Mouse (Mus musculus) liver, postnatal 0 days (tissue): Measurements from ENCODE around the gene Ccdc103. TPM values are rescaled to one million over a fixed set of nuclear protein-coding genes. Genes with fewer than 3 reads are reported as not detected.

Source experiments
- ATAC-seq: fragments of 200-750 bp; cut with Nextera tagmentation; 2 replicates; pipeline ENCODE4 v1.8.0; 2017; ENCODE audit warnings: mild to moderate bottlenecking, moderate library complexity
- DNase-seq: peaks from one replicate; pipeline ENCODE4 v3.0.0-alpha.2; 2016
- H3K27ac ChIP-seq: fragments of 300-500 bp; sonication (generic); 2 replicates; pipeline ENCODE4 v1.5.1; 2014; ENCODE audit warnings: antibody characterized with exemption, moderate library complexity, mild to moderate bottlenecking, low read depth
- H3K27me3 ChIP-seq: fragments of 300-500 bp; sonication (generic); 2 replicates; pipeline ENCODE4 v1.6.1; 2014; ENCODE audit warnings: low read length, control low read depth, mixed read lengths; ENCODE audit not compliant: insufficient read depth
- H3K36me3 ChIP-seq: fragments of 300-500 bp; sonication (generic); replicated peaks from 2 replicates; pipeline ENCODE4 v1.6.1; 2014; ENCODE audit warnings: mild to moderate bottlenecking, control low read depth, low read length, moderate library complexity, mixed read lengths; ENCODE audit not compliant: insufficient read depth
- H3K4me1 ChIP-seq: fragments of 300-500 bp; sonication (generic); 2 replicates; pipeline ENCODE4 v1.6.1; 2014; ENCODE audit warnings: antibody characterized with exemption, mild to moderate bottlenecking, control low read depth; ENCODE audit not compliant: insufficient read depth
- H3K4me2 ChIP-seq: fragments of 300-500 bp; sonication (generic); 2 replicates; pipeline ENCODE4 v1.6.1; 2014; ENCODE audit warnings: low read depth, mild to moderate bottlenecking, low read length, moderate library complexity, mixed read lengths
- H3K4me3 ChIP-seq: fragments of 300-500 bp; sonication (generic); 2 replicates; pipeline ENCODE4 v1.5.1; 2014; ENCODE audit warnings: low read depth, low read length
- H3K9ac ChIP-seq: fragments of 300-500 bp; sonication (generic); replicated peaks from 2 replicates; pipeline ENCODE4 v1.6.1; 2014; ENCODE audit warnings: mild to moderate bottlenecking, moderate library complexity
- H3K9me3 ChIP-seq: fragments of 300-500 bp; sonication (generic); 2 replicates; pipeline ENCODE4 v1.6.1; 2016; ENCODE audit warnings: mild to moderate bottlenecking, control low read depth, low read length, mixed read lengths
- CTCF ChIP-seq: sonication (generic); IDR thresholded peaks from 2 replicates; pipeline ENCODE4 v1.5.1; 2016; ENCODE audit warnings: antibody characterized with exemption, low read depth
- EP300 ChIP-seq: IDR thresholded peaks from 2 replicates; pipeline ENCODE4 v1.6.1; 2016; ENCODE audit warnings: antibody characterized with exemption, low read depth, mild to moderate bottlenecking
- WGBS: fragments of 180-500 bp; shearing (Covaris S2); extraction: QIAGEN DNeasy Blood & Tissue Kit; methylation state at CpG from one replicate; pipeline ENCODE4 v1.1.7; 2014; ENCODE audit not compliant: insufficient replicate concordance; 5-methylcytosine and 5-hydroxymethylcytosine counted together
- polyA plus RNA-seq: library from polyadenylated mRNA; unstranded; fragments of >200 nt; fragmentation: Nextera tagmentation; extraction: Ambion mirVana; gene quantifications from 2 replicates; pipeline ENCODE4 v1.2.1, GENCODE M21; 2015

The Ccdc103 gene
- polyA plus RNA-seq, 1 experiment from 2014 or later: 0.51 TPM

DNA sequence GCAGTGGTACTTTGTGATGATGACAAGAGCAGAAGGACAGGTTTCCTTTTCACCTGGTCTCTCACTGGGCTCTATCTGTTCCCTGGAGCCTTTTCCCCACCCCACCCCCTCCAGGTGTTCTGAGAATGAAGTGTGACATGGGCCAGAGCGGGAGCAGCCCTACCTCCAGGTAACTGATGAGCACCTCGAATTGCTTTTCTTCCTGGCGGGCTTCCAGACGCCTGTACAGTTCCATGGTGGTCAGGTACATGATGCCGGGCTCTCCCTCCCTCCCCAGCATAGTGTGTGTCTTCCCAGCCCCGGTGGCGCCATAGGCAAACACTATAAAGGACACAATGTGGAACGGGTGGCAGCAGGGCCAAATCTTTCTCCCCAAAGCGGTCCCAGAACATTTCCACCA, 34.4 kb downstream of the Ccdc103 start:
- H3K27me3 ChIP-seq: no peaks in the 10 kb centered on the region
- DNase-seq (no peak), ATAC-seq (no peak)
- no peak overlapping the region for H3K9ac ChIP-seq
- H3K27ac ChIP-seq: no peak overlapping the region
- H3K36me3 ChIP-seq: peaks cover 66% of the 10 kb centered on the region
- H3K4me3 ChIP-seq: no peak overlapping the region
- TF ChIP-seq EP300 (no peak), CTCF (no peak)
- H3K9me3 ChIP-seq: no peaks in the 10 kb centered on the region
- H3K4me1 ChIP-seq: no peaks in the 10 kb centered on the region
- WGBS: 94% methylated on average over 8 of the region's 9 CpGs
- H3K4me2 ChIP-seq: no peak overlapping the region

DNA sequence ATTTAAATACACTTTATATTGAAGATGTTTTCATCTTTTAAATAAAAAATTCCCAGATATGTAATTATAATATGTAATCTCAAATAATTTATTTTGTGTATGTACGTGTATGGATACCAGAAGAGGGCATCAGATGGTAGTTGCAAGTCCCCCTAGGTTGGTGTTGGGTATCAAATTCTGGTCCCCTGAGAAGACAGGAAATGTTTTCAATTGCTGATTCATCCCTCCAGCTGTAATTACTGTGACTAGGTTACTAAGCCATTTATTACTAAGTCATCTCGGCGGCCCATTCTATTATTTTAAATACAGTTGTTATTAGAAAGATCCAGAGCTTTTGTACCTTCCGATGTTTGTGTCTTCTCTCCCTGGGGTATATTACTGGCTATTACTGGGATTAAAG, 37.1 kb downstream of the Ccdc103 start:
- Histone ChIP-seq H3K9me3 (no peaks in the 10 kb centered on the region), H3K9ac (no peak overlapping the region), H3K4me3 (no peak overlapping the region), H3K36me3 (peaks cover 52% of the 10 kb centered on the region), H3K4me1 (peaks cover 9% of the 10 kb centered on the region; the same call in 1 of the 2 replicates), H3K27me3 (no peaks in the 10 kb centered on the region), H3K4me2 (no peak overlapping the region), H3K27ac (no peak overlapping the region)
- DNase-seq (no peak), ATAC-seq (no peak)
- TF ChIP-seq CTCF (no peak), EP300 (no peak)
- 84% methylated on average over 4 of the region's 4 CpGs for WGBS

DNA sequence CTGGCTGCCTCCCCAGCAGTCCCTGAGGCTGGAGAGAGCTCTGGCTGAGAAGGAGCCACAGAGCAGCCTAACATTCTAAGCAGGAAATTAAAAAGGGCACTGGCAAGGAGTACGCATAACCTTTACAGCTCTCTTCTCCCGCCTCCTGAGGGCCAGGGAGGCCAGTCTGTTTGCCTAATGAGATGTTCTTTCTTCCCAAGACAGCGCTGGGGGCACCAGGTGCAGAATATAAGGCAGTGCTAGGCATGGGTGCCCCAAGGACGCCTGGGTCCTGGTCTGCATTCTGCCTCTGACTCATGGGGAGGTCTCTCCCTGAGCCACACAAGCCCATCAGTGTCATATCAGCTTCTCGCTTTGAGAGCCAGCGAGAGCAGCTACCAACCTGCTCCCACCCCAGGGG, 40.5 kb downstream of the Ccdc103 start:
- H3K4me3 ChIP-seq: no peak overlapping the region
- TF ChIP-seq CTCF: no peak
- TF ChIP-seq EP300: no peak
- no peak for ATAC-seq
- H3K4me2 ChIP-seq: no peak overlapping the region
- no peaks in the 10 kb centered on the region for H3K27me3 ChIP-seq
- H3K4me1 ChIP-seq: peaks cover 10% of the 10 kb centered on the region; the same call in 1 of the 2 replicates
- WGBS: 89% methylated on average over 6 of the region's 6 CpGs
- no peak overlapping the region for H3K9ac ChIP-seq
- no peak for DNase-seq
- no peak overlapping the region for H3K27ac ChIP-seq
- H3K9me3 ChIP-seq: no peaks in the 10 kb centered on the region
- H3K36me3 ChIP-seq: peaks cover 19% of the 10 kb centered on the region

DNA sequence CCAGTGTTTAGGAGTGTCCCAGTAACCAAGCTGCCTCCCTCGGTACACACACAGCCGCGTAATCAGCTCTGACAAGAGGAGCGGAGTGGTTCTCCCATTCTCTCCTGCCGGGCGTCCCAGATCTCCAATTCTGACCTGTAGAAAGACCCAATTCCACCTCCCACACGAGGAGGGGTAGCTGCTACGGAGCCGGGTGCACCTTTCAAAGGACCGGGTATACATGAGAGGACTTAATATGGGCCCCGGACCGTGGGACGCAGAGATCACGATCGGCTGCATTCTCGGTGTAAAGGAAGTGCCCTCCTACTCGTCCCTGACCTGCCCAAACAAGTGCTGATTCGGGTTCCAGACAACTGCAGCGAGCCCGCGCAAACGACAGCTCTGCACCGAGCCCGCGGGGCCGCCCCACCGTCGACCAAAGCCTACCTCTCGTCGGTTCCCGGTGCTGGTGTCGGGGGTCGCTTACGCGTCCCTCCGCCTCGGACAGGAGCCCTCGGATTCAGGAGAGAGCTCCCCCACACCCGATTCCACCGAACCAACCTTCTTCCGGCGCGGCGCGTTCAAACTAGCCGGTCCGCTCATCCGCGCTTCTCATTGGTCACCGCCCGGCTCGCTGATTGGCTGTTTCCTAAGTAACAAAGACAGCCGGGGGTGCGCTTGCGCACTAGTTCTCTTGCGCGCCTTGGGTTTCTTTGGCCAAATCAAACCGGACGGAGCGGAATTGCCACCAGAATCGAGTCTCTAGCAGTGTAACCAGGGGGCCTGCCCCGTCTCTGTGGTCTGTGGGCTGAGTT, 43.8 kb downstream of the Ccdc103 start, which contains the start of gene Kif18b:
Gene Kif18b, minus strand, starts transcription at position 568 of the 794 bp plus-strand sequence.
- Histone ChIP-seq H3K4me3 (peak within 1 kb of the TSS; percentile 68), H3K27ac (peak within 1 kb of the TSS; percentile 75), H3K9ac (peak within 1 kb of the TSS; percentile 76), H3K4me1 (peaks cover 10% of the 10 kb centered on the region; the same call in 1 of the 2 replicates), H3K27me3 (no peaks in the 10 kb centered on the region), H3K36me3 (peaks cover 11% of the 10 kb centered on the region; the same call in 1 of the 2 replicates), H3K4me2 (peak within 1 kb of the TSS; percentile 74), H3K9me3 (no peaks in the 10 kb centered on the region)
- DNase-seq: peak; percentile 96
- no peak for TF ChIP-seq CTCF
- TF ChIP-seq EP300: no peak
- peak; percentile 95 for ATAC-seq
- 1% methylated on average over 62 of the region's 62 CpGs for WGBS

DNA sequence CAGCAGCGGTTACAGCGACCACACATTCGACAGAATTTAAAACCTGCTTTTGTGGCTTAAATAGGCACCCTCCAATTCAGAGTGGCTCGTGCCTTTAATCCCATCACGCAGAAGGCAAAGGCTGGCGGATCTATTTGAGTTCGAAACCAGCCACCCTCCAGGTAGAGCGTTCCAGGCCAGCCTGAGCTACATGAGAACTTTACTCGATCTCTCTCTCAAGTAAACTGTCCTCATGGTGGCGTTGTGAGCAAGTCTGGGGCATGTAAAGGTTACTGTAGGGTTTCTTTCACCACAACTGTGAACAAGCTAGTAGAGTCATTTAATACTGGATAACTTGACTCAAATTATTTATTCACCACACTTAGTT, 44.3 kb downstream of the Ccdc103 start:
- Histone ChIP-seq H3K4me3 (peak overlapping the region; percentile 68), H3K9ac (peak overlapping the region; percentile 76), H3K36me3 (peaks cover 11% of the 10 kb centered on the region; the same call in 1 of the 2 replicates), H3K4me2 (peak overlapping the region; percentile 74), H3K9me3 (no peaks in the 10 kb centered on the region), H3K27me3 (no peaks in the 10 kb centered on the region), H3K27ac (peak overlapping the region; percentile 75), H3K4me1 (peaks cover 10% of the 10 kb centered on the region; the same call in 1 of the 2 replicates)
- WGBS: 2% methylated on average over 10 of the region's 10 CpGs
- DNase-seq (no peak), ATAC-seq (peak; percentile 65)
- TF ChIP-seq CTCF (peak; percentile 52), EP300 (no peak)

DNA sequence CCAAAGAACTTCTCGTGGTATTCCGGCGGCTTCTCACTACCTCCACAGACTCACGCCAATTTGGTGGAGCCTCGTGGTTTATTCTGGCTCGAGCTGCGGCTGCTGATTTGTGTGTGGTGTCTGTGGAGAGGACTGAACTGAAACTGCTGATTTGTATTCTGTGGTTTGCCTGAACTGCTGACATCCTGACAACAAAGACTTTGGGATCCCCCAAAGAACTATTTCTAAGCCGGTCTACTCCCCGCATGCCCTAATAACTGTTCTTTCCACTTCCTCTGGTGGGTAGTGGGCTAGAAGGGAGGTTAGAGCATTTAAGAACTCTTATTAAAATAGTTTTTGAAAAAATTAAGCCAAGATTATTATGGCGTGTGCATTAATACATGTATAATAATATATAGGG, 49.7 kb downstream of the Ccdc103 start:
- Histone ChIP-seq H3K27me3 (no peaks in the 10 kb centered on the region), H3K36me3 (no peaks in the 10 kb centered on the region), H3K4me3 (no peak overlapping the region), H3K9ac (no peak overlapping the region), H3K27ac (no peak overlapping the region), H3K9me3 (no peaks in the 10 kb centered on the region), H3K4me2 (no peak overlapping the region), H3K4me1 (no peaks in the 10 kb centered on the region)
- no peak for TF ChIP-seq EP300
- TF ChIP-seq CTCF: no peak
- DNase-seq (no peak), ATAC-seq (no peak)
- WGBS: 68% methylated on average over 10 of the region's 10 CpGs

Other genes starting within 250 kb of the Ccdc103 start
- gene Meioc, start 217.5 kb upstream of the Ccdc103 start, polyA plus RNA-seq: 0.08 TPM in 1 of 2 replicates, not detected in the other
- gene Ccdc43, start 183.4 kb upstream of the Ccdc103 start, polyA plus RNA-seq: 9.5 and 9.6 TPM in 2 replicates
- 0.20 and 0.22 TPM in 2 replicates for gene Adam11, start 119.8 kb upstream of the Ccdc103 start, polyA plus RNA-seq
- gene Gjc1, start 61.5 kb upstream of the Ccdc103 start, polyA plus RNA-seq: 1.4 and 1.6 TPM in 2 replicates
- gene Higd1b, start 45.4 kb upstream of the Ccdc103 start, polyA plus RNA-seq: not detected in 2 replicates
- 39.0 and 45.5 TPM in 2 replicates for gene Eftud2, start 219 bp upstream of the Ccdc103 start, polyA plus RNA-seq
- not detected in 2 replicates for gene Fam187a, start 4.0 kb downstream of the Ccdc103 start, polyA plus RNA-seq
- 3.6 and 3.8 TPM in 2 replicates for gene Gfap, start 19.7 kb downstream of the Ccdc103 start, polyA plus RNA-seq
- 3.2 and 3.4 TPM in 2 replicates for gene Kif18b, start 43.9 kb downstream of the Ccdc103 start, polyA plus RNA-seq
- gene C1ql1, start 65.5 kb downstream of the Ccdc103 start, polyA plus RNA-seq: 0.12 TPM in 1 of 2 replicates, not detected in the other
- 37.5 and 37.7 TPM in 2 replicates for gene Nmt1, start 147.0 kb downstream of the Ccdc103 start, polyA plus RNA-seq
- gene Dcakd, start 147.1 kb downstream of the Ccdc103 start, polyA plus RNA-seq: 32.3 and 32.5 TPM in 2 replicates
- gene Plcd3, start 220.5 kb downstream of the Ccdc103 start, polyA plus RNA-seq: 0.82 and 0.85 TPM in 2 replicates
- gene Acbd4, start 220.5 kb downstream of the Ccdc103 start, polyA plus RNA-seq: 56.5 and 57.0 TPM in 2 replicates
- gene Hexim1, start 235.0 kb downstream of the Ccdc103 start, polyA plus RNA-seq: 2.6 and 2.7 TPM in 2 replicates